Mouse (Mus musculus): ENCODE results near the gene Sesn3.

GRCm38 (mm10) chr9:14299819-14300218, 25.0 kb downstream of the Sesn3 start:
- TF ChIP-seq CTCF (IDR thresholded peaks at IDR 0.05; ENCODE audit: low read depth) (no peak), EP300 (IDR thresholded peaks at IDR 0.05; ENCODE audit: low read depth) (no peak)
